Mouse (Mus musculus) adrenal gland, adult (tissue): ENCODE measurements around the gene Fbxw9.
"Not testable (repeated sequence)": the region's sequence is repeated elsewhere in the genome, so short reads cannot be mapped to it uniquely, and the experiment has no call there.

Experiments used
- DNase-seq, 2 experiments: peaks; one replicate each; pipeline ENCODE4 v3.0.0; 2022 to 2023; ENCODE audit warnings: low spot score in 1 of 2; ENCODE audit not compliant: inconsistent age in 2 of 2

Gene Fbxw9

GRCm38 (mm10) chr8:85082169-85082568, 22.3 kb downstream of the Fbxw9 start:
- DNase-seq, result not testable (repeated sequence)

GRCm38 (mm10) chr8:85083108-85083813, 23.4 kb downstream of the Fbxw9 start, which contains the start of gene Man2b1:
Gene Man2b1 (plus strand): TSS chr8:85083270.
- peak; percentile 93 to 97 for DNase-seq

- DNase-seq, result peak in 1 of 2 experiments; percentile 37
Measured at GRCm38 (mm10) chr8:85084633-85085032, 24.8 kb downstream of the Fbxw9 start.

GRCm38 (mm10) chr8:85086238-85086637, 26.4 kb downstream of the Fbxw9 start:
- peak in 1 of 2 experiments; percentile 44 for DNase-seq

GRCm38 (mm10) chr8:85088771-85089170, 28.9 kb downstream of the Fbxw9 start:
- no peak for DNase-seq

GRCm38 (mm10) chr8:85090856-85091255, 31.0 kb downstream of the Fbxw9 start:
- DNase-seq, result no peak

- DNase-seq, result peak in 1 of 2 experiments; percentile 21
Measured at GRCm38 (mm10) chr8:85091526-85092090, 31.8 kb downstream of the Fbxw9 start.

GRCm38 (mm10) chr8:85095051-85095450, 35.2 kb downstream of the Fbxw9 start:
- DNase-seq, result no peak

GRCm38 (mm10) chr8:85095566-85095965, 35.7 kb downstream of the Fbxw9 start:
- DNase-seq, result no peak

GRCm38 (mm10) chr8:85096196-85096595, 36.3 kb downstream of the Fbxw9 start:
- no peak for DNase-seq

GRCm38 (mm10) chr8:85096850-85097249, 37.0 kb downstream of the Fbxw9 start:
- DNase-seq, result no peak

- DNase-seq, result no peak
Measured at GRCm38 (mm10) chr8:85100076-85100665, 40.3 kb downstream of the Fbxw9 start.

GRCm38 (mm10) chr8:85113241-85113640, 53.4 kb downstream of the Fbxw9 start:
- DNase-seq, result no peak

GRCm38 (mm10) chr8:85115501-85115900, 55.6 kb downstream of the Fbxw9 start:
- DNase-seq, result no peak
